Mouse (Mus musculus): Measurements from ENCODE around the gene Vsig10l.

DNA sequence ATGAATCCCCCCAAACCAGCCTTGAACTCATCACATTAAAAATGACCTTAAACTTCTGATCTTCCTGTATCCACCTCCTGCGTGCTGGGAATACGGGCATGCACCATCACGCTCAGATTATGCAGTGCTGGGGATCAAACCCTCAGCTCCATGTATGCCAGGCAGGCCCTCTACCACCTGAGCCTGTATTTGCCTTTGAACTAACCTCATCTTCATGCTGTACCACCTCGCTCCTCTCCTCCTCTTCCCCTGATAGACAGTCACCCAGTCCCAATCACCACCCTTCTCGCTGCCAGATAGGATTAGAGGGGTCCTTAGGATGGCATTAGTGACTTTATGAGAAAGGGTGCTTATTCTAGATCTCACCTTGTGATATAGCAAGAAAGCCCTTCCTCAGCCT, 52.1 kb downstream of the Vsig10l start:
- TF ChIP-seq GATA1 (IDR thresholded peaks at IDR 0.05; ENCODE audit: borderline replicate concordance, low read length): no peak
- no peak for TF ChIP-seq FLI1 (IDR thresholded peaks at IDR 0.05; ENCODE audit: low read length)

Data from megakaryocyte, embryonic 14.5 days (primary cell).